Mouse (Mus musculus) brain, embryonic 14.5 days (tissue): ENCODE results near the gene Col23a1.

Experiments used
- CTCF ChIP-seq: fragments of 200-500 bp; IDR thresholded peaks from 2 replicates; pipeline ENCODE4 v1.5.1; 2012; ENCODE audit warnings: inconsistent platforms, mild to moderate bottlenecking, moderate library complexity, borderline replicate concordance; ENCODE audit not compliant: insufficient read depth, insufficient read length; ENCODE audit errors: extremely low read depth
- POLR2A ChIP-seq: fragments of 200-500 bp; IDR thresholded peaks from 2 replicates; pipeline ENCODE4 v1.6.1; 2012; ENCODE audit warnings: mild to moderate bottlenecking, inconsistent platforms, borderline replicate concordance; ENCODE audit not compliant: poor library complexity, insufficient read depth, insufficient read length, severe bottlenecking; ENCODE audit errors: extremely low read depth

DNA sequence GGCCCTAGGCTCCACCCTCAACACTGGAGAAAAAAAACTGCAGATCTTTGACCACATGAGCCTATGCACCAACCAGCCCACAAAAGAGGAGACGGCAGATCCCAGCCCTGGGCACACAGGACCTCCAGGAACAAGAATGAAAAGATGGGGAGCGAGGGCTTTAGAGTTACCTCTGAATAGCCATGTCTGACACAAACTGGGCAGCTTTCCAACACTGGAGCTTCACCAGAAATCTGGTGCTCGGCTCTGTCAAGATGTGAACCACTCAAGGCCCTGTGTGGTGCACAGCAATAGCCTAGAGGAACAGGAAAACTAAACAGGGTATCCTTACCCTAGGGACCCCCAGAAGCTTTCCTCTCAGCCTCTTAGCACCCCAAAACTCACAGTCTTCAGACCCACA lies 215.2 kb downstream of the Col23a1 start:
- TF ChIP-seq CTCF (no peak), POLR2A (no peak)
